Mouse (Mus musculus): ENCODE results near the gene Syngap1. TPM values are rescaled to one million over a fixed set of nuclear protein-coding genes. Genes with fewer than 3 reads are reported as not detected.
A peak's percentile ranks its signal among the peaks of the same experiment; 100 is the strongest.

Syngap1 gene
- polyA plus RNA-seq, 1 experiment: 24.1 TPM

DNA sequence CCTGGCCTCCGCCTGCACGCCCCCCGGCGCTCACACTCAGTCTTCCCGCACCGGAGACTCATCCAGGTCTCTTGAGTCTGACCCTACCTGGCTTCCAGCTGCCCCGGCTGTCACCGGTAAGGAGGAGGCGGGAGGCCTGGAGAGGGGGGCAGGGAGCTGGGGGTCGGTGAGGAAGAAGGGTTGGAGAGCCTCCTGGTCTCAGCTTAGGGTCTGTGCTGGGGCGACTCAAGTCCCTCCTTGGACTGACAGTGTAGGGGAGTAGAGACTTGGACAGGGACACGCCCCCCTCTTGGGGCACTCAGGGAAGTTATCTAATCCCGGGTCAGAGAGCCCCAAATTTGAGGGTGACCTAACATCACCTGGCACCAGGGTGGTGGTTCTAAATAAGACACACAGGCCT, 7.6 kb upstream of the Syngap1 start:
- H3K4me3 ChIP-seq (replicated peaks; ENCODE audit: control insufficient read depth, low read depth, low read length): peak overlapping the region; percentile 79
- 4% methylated on average over 13 of the region's 13 CpGs for WGBS
- TF ChIP-seq POLR2A (IDR thresholded peaks at IDR 0.05; ENCODE audit: borderline replicate concordance, control insufficient read depth, low read depth, low read length): no peak
- no peak for TF ChIP-seq CTCF (IDR thresholded peaks at IDR 0.05; ENCODE audit: control insufficient read depth, insufficient read depth, low read length)
- H3K27ac ChIP-seq (ENCODE audit: control insufficient read depth, insufficient read depth, low read depth, low read length, poor library complexity): peak overlapping the region; percentile 90
- H3K4me1 ChIP-seq (ENCODE audit: control insufficient read depth, insufficient read depth, low read length): peaks cover 1% of the 10 kb centered on the region; the same call in 1 of the 2 replicates

DNA sequence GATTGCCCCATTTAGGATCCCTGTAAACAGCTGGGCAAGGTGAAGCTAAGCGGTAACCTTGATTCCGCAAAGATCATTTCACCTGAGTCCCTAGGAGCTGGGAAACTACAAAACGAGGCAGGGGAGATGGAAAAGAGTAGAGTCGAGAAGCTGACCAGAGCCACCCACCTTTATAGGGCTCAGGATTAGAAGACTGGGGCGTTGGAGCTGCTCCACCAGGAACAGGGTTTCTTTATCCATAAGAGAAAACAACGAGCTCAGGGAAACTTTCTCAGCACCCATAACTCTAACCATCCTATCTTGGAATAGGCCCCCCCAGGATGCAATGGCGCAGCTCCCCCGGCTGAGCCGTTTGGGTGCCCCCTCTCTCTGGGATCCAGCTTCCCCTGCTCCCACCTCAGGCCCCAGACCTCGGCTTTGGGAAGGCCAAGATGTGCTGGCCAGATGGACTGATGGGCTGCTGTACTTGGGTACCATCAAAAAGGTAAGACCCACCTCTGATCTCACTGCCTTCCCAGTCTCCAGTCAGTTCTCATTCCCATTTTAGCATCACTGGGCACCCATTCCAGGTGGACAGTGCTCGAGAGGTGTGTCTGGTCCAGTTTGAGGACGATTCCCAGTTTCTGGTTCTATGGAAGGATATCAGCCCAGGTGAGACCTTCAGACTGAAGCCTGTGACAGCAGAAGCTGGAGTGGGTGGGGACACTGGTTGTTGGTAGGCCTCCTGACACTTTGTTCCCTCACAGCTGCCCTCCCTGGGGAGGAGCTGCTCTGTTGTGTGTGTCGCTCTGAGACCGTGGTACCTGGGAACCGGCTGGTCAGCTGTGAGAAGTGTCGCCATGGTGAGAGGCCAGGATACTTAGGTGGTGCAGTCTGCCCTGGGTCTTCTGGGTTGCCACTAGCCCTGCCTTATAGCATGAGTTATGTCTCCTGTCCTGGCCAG, 6.9 kb upstream of the Syngap1 start:
- WGBS: 79% methylated on average over 16 of the region's 16 CpGs
- no peak overlapping the region for H3K27ac ChIP-seq (ENCODE audit: control insufficient read depth, insufficient read depth, low read depth, low read length, poor library complexity)
- TF ChIP-seq CTCF (IDR thresholded peaks at IDR 0.05; ENCODE audit: control insufficient read depth, insufficient read depth, low read length): no peak
- TF ChIP-seq POLR2A (IDR thresholded peaks at IDR 0.05; ENCODE audit: borderline replicate concordance, control insufficient read depth, low read depth, low read length): no peak
- peaks cover 1% of the 10 kb centered on the region; the same call in 1 of the 2 replicates for H3K4me1 ChIP-seq (ENCODE audit: control insufficient read depth, insufficient read depth, low read length)
- H3K4me3 ChIP-seq (replicated peaks; ENCODE audit: control insufficient read depth, low read depth, low read length): peak overlapping the region; percentile 79

DNA sequence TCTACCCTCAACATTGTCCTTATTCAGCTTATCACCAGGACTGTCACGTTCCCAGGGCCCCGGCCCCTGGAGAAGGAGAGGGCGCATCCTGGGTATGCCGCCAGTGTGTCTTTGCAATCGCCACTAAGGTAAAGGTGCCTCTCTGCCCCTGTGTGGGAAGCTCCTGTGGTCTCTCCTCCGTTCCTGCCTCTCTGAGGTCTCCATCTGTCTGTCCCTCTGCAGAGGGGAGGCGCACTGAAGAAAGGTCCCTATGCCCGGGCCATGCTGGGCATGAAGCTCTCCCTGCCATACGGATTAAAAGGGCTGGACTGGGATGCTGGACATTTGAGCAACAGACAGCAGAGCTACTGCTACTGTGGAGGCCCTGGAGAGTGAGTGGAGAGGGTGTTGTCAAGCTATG, 6.0 kb upstream of the Syngap1 start:
- H3K27ac ChIP-seq (ENCODE audit: control insufficient read depth, insufficient read depth, low read depth, low read length, poor library complexity): no peak overlapping the region
- H3K4me3 ChIP-seq (replicated peaks; ENCODE audit: control insufficient read depth, low read depth, low read length): no peak overlapping the region
- peaks cover 1% of the 10 kb centered on the region; the same call in 1 of the 2 replicates for H3K4me1 ChIP-seq (ENCODE audit: control insufficient read depth, insufficient read depth, low read length)
- TF ChIP-seq CTCF (IDR thresholded peaks at IDR 0.05; ENCODE audit: control insufficient read depth, insufficient read depth, low read length) (no peak), POLR2A (IDR thresholded peaks at IDR 0.05; ENCODE audit: borderline replicate concordance, control insufficient read depth, low read depth, low read length) (no peak)
- 93% methylated on average over 9 of the region's 9 CpGs for WGBS

DNA sequence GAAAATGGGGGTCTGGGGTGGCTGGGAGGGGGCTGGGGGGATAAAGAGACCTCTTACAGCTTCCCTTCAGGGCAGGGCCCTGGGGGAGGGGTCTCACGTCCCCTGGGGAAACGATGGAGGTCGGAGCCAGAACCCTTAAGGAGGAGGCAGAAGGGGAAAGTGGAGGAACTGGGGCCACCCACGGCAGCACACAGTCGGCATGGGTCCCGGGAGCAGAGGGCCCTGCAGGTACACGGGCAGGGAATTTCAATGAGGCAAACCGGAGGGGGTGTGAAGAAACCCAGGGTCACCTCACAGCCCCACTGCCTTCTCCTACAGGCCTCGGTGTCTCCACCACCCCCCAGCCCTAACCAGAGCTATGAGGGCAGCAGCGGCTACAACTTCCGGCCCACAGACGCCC, 4.6 kb upstream of the Syngap1 start:
- H3K4me3 ChIP-seq (replicated peaks; ENCODE audit: control insufficient read depth, low read depth, low read length): no peak overlapping the region
- 90% methylated on average over 12 of the region's 12 CpGs for WGBS
- H3K4me1 ChIP-seq (ENCODE audit: control insufficient read depth, insufficient read depth, low read length): peaks cover 3% of the 10 kb centered on the region; the same call in 1 of the 2 replicates
- TF ChIP-seq CTCF (IDR thresholded peaks at IDR 0.05; ENCODE audit: control insufficient read depth, insufficient read depth, low read length) (no peak), POLR2A (IDR thresholded peaks at IDR 0.05; ENCODE audit: borderline replicate concordance, control insufficient read depth, low read depth, low read length) (no peak)
- H3K27ac ChIP-seq (ENCODE audit: control insufficient read depth, insufficient read depth, low read depth, low read length, poor library complexity): no peak overlapping the region

DNA sequence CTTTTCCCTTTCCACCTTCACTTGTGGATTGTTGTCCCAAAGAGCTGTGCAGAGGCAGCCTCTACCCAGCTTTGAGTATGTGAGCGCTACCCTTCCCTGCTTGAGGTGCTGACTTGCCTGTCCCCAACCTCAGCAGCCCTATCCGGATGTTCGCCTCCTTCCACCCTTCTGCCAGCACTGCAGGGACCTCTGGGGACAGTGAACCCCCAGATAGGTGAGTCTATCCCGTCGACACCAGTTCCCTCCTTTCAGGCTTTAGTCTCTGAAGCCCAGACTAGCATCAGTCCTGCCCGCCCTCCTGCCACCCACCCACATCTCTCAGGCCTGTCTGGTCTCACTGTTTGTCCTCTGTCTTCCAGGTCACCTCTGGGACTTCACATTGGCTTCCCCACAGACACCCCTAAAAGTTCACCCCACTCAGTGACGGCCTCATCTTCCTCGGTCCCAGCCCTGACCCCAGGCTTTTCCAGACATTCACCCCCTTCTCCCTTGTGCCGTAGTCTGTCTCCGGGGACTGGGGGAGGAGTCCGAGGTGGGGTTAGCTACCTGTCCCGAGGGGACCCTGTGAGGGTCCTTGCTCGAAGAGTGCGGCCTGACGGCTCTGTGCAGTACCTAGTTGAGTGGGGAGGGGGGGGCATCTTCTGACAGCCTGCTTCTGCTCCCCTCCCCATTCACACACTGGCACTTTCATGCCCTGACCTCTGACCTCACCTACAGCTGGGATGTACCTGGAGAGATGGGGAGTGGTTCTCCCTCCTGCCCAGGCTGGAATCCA, 3.9 kb upstream of the Syngap1 start:
- H3K4me1 ChIP-seq (ENCODE audit: control insufficient read depth, insufficient read depth, low read length): peaks cover 3% of the 10 kb centered on the region; the same call in 1 of the 2 replicates
- 88% methylated on average over 15 of the region's 15 CpGs for WGBS
- TF ChIP-seq POLR2A (IDR thresholded peaks at IDR 0.05; ENCODE audit: borderline replicate concordance, control insufficient read depth, low read depth, low read length): no peak
- no peak for TF ChIP-seq CTCF (IDR thresholded peaks at IDR 0.05; ENCODE audit: control insufficient read depth, insufficient read depth, low read length)

DNA sequence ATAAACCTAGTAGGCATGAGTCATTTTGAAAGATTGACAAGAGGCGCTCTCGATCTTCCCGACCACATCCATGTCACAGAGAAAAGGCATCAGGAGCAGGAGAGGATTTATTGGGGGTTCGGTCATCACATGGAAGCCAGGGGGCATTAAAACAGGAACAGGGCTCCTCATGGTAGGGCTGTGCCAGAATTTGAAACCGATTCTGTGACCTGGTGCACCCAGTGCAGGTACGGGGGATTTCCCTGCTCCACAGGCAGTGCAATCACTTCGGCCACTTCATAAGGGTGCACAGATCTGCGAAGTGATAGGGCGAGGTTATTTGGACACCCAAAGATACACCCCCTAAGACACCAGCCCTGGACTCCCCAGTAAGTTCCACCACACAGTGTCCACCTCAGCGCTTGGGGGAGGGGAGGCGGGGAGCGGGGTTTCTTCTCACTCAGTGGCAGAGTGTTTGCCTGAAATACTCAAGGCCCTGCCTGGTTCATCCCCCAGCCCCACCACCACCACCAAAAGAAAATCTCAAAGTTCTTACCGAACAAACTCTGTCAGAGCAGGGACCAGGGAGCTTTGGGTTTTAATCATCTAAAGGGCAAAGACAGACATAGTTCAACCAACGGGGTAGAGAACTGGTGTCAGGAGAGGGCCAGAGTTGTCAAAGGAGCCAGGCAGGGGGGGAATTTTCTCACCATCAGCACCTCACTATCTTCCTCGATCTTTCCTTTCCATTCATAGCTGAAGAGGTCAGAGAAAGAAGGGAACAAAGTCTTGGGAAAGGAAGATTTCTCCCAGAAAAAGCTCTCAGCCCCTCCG, 3.0 kb upstream of the Syngap1 start:
- Histone ChIP-seq H3K4me3 (replicated peaks; ENCODE audit: control insufficient read depth, low read depth, low read length) (peak overlapping the region; percentile 68), H3K4me1 (ENCODE audit: control insufficient read depth, insufficient read depth, low read length) (peaks cover 1% of the 10 kb centered on the region; the same call in 1 of the 2 replicates), H3K27ac (ENCODE audit: control insufficient read depth, insufficient read depth, low read depth, low read length, poor library complexity) (peak overlapping the region; percentile 81; the same call in 1 of the 2 replicates)
- no peak for TF ChIP-seq POLR2A (IDR thresholded peaks at IDR 0.05; ENCODE audit: borderline replicate concordance, control insufficient read depth, low read depth, low read length)
- no peak for TF ChIP-seq CTCF (IDR thresholded peaks at IDR 0.05; ENCODE audit: control insufficient read depth, insufficient read depth, low read length)
- WGBS: 50% methylated on average over 16 of the region's 16 CpGs

More for the DNA sequence above, 3.9 kb upstream of the Syngap1 start:
- no peak overlapping the region for H3K4me3 ChIP-seq (replicated peaks; ENCODE audit: control insufficient read depth, low read depth, low read length)
- no peak overlapping the region for H3K27ac ChIP-seq (ENCODE audit: control insufficient read depth, insufficient read depth, low read depth, low read length, poor library complexity)

DNA sequence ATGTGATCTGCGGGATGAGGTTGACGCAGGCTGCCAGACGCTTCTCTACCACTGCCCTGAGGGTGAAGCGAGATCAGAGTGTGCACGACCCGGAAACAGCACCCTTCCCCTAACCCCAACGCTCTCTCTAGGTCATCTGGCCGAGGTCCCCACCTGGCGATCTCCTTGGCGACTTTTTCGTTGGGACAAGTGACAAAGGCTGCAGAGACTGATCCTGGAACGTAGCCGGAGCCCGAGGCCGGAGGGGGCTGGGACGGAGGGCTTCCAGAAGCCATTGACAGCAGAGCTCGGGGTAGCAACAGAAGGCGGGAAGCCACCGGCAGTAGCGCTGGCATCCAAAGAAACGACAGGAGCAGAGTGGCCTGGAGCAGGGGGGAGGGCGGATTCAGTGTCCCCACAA, 2.3 kb upstream of the Syngap1 start:
- Histone ChIP-seq H3K4me3 (replicated peaks; ENCODE audit: control insufficient read depth, low read depth, low read length) (peak overlapping the region; percentile 68), H3K27ac (ENCODE audit: control insufficient read depth, insufficient read depth, low read depth, low read length, poor library complexity) (peak overlapping the region; percentile 81), H3K4me1 (ENCODE audit: control insufficient read depth, insufficient read depth, low read length) (peaks cover 1% of the 10 kb centered on the region; the same call in 1 of the 2 replicates)
- under 1% methylated on average over 22 of the region's 22 CpGs for WGBS
- TF ChIP-seq CTCF (IDR thresholded peaks at IDR 0.05; ENCODE audit: control insufficient read depth, insufficient read depth, low read length): no peak
